Mouse (Mus musculus): Measurements from ENCODE around the gene Zfp512. TPM values are rescaled to one million over a fixed set of nuclear protein-coding genes. Genes with fewer than 3 reads are reported as not detected.
"Not testable (repeated sequence)": the region's sequence is repeated elsewhere in the genome, so short reads cannot be mapped to it uniquely, and the experiment has no call there.

The Zfp512 gene
- 33.9 and 35.9 TPM in 2 replicates for total RNA-seq (2014; fragmentation: Nextera tagmentation)
- total RNA-seq (2017), result 40.8 and 58.4 TPM in 2 replicates
- 9.0 and 12.4 TPM in 2 replicates for polyA plus RNA-seq (2012)

DNA sequence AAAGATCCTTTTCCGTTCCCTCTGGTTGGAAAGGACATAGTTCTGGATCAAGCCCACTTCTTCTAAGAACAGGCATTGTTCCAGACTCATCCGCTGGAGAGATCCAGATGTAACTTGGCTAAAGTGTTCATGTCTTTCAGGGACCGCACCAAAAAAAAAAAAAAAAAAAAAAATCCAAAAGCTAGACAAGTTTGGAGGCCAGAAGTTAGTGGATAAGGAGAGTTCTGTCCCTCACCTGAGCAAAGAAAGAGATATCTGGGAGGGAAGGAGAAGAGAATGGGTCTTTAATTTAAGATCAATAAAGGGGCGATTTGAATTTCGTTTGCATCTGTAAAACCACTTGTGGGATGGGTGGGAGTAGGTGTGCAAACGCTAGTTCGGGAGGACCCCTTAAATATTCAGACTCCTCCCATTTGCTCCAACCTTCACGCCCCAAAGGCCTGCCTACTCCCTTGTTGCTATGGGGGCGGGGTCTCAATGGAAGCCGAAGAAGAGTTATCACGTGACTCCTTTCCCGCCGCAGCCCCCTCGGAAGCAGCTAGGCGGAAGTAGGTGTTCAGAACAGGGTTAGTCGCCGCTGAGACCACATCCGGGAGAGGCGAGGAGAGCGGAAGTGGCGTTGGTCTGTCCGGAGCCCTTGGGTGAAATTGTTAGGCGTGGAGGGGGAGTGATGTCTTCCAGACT, at the start of gene Zfp512:
Zfp512 (plus strand) TSS at position 554 of the 684 bp plus-strand sequence.
- Histone ChIP-seq H3K36me3 (replicated peaks) (peaks cover 7% of the 10 kb centered on the region), H3K27me3 (ENCODE audit: insufficient read depth, low read length) (no peaks in the 10 kb centered on the region), H3K4me1 (ENCODE audit: insufficient read depth, low read depth, low read length) (peaks cover 22% of the 10 kb centered on the region), H3K9me3 (replicated peaks) (no peaks in the 10 kb centered on the region), H3K4me3 (ENCODE audit: low read depth, low read length) (peak within 1 kb of the TSS; percentile 69)
- ATAC-seq (ENCODE audit: extremely low read depth, insufficient number of reproducible peaks, low FRiP score, poor library complexity, severe bottlenecking) (peak; percentile 97), DNase-seq (ENCODE audit: low spot score) (peak; percentile 66)
- no peak for TF ChIP-seq GATA2 (IDR thresholded peaks at IDR 0.05; ENCODE audit: borderline replicate concordance, low read depth, low read length)
- no peak for TF ChIP-seq CTCF (IDR thresholded peaks at IDR 0.05; ENCODE audit: low read depth, low read length)
- no peak for TF ChIP-seq TAL1 (conservative IDR thresholded peaks at IDR 0.05; ENCODE audit: low read depth, low read length)
- TF ChIP-seq POLR2AphosphoS5 (IDR thresholded peaks at IDR 0.05; ENCODE audit: insufficient replicate concordance, low read depth, low read length), result no peak

DNA sequence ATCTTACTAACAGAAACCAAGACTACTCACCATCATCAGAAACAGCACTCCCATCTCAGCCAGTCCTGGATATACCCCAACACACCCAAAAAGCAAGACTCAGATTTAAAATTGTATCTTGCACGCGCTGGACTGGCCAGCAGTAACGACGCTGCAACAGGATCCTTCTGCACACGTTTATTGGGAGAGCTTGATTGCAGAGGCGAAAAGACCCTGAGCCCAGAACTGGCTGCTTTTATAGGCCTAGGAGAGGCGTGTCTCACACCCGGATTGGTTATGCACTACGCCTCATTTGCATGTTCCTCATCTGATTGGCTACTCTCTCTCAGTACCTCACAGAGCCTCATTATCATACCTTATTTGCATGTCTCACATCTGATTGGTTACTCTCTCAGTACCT, 17.5 kb upstream of the Zfp512 start:
- not testable (repeated sequence) for H3K27me3 ChIP-seq (ENCODE audit: insufficient read depth, low read length); H3K4me3 ChIP-seq (ENCODE audit: low read depth, low read length); H3K9me3 ChIP-seq (replicated peaks); ATAC-seq (ENCODE audit: extremely low read depth, insufficient number of reproducible peaks, low FRiP score, poor library complexity, severe bottlenecking); H3K4me1 ChIP-seq (ENCODE audit: insufficient read depth, low read depth, low read length); H3K36me3 ChIP-seq (replicated peaks); DNase-seq (ENCODE audit: low spot score)

DNA sequence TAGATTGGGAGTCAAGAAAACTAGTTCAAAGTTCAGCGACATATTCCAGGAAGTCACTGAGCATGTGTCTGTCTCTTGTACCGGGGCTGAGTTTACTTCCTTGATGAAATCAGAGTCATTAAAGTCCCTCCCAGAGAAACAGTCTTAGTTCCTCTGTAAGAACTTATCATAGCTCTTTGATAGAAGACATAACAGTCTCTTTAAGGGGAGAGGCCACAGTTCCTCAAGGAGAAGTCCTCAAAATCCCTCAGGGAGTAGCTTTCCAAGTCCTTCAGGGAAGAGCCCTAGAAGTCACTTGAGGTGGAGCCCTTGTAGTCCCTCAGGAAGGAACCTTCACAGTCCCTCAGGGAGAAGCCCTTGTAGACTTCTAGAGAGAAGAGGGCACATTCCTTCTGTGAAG, 895 bp upstream of the Zfp512 start:
- Histone ChIP-seq H3K36me3 (replicated peaks) (peaks cover 7% of the 10 kb centered on the region), H3K4me1 (ENCODE audit: insufficient read depth, low read depth, low read length) (peaks cover 22% of the 10 kb centered on the region), H3K4me3 (ENCODE audit: low read depth, low read length) (no peak overlapping the region), H3K9me3 (replicated peaks) (no peaks in the 10 kb centered on the region), H3K27me3 (ENCODE audit: insufficient read depth, low read length) (no peaks in the 10 kb centered on the region)
- TF ChIP-seq GATA2 (IDR thresholded peaks at IDR 0.05; ENCODE audit: borderline replicate concordance, low read depth, low read length) (no peak), CTCF (IDR thresholded peaks at IDR 0.05; ENCODE audit: low read depth, low read length) (no peak), POLR2AphosphoS5 (IDR thresholded peaks at IDR 0.05; ENCODE audit: insufficient replicate concordance, low read depth, low read length) (no peak)
- DNase-seq (ENCODE audit: low spot score), result no peak
- ATAC-seq (ENCODE audit: extremely low read depth, insufficient number of reproducible peaks, low FRiP score, poor library complexity, severe bottlenecking), result no peak

DNA sequence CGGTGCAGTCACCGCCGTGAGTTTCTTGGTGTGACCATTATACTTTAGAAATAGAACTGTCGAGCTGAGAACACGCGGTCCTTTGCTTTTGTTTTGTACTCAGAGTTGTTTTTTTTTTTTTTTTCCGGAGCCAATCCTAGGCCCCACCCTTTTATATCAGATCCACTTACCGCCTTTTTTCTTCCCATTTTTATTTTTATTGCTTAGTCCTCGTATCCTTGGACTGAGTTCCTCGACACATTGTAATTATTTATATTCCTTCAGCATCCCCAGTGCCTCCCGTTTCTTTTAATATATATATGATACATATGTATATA, 289 bp downstream of the Zfp512 start:
- DNase-seq (ENCODE audit: low spot score) (no peak), ATAC-seq (ENCODE audit: extremely low read depth, insufficient number of reproducible peaks, low FRiP score, poor library complexity, severe bottlenecking) (0 out of 2 replicates have a peak, but pooled peaks have one; percentile 8)
- Histone ChIP-seq H3K9me3 (replicated peaks) (no peaks in the 10 kb centered on the region), H3K4me3 (ENCODE audit: low read depth, low read length) (peak overlapping the region; percentile 69), H3K4me1 (ENCODE audit: insufficient read depth, low read depth, low read length) (peaks cover 22% of the 10 kb centered on the region), H3K27me3 (ENCODE audit: insufficient read depth, low read length) (no peaks in the 10 kb centered on the region), H3K36me3 (replicated peaks) (peaks cover 11% of the 10 kb centered on the region)
- no peak for TF ChIP-seq CTCF (IDR thresholded peaks at IDR 0.05; ENCODE audit: low read depth, low read length)
- TF ChIP-seq GATA1 (IDR thresholded peaks at IDR 0.05; ENCODE audit: borderline replicate concordance, low read length), result no peak
- no peak for TF ChIP-seq TAL1 (conservative IDR thresholded peaks at IDR 0.05; ENCODE audit: low read depth, low read length)
- TF ChIP-seq GATA2 (IDR thresholded peaks at IDR 0.05; ENCODE audit: borderline replicate concordance, low read depth, low read length), result no peak
- TF ChIP-seq POLR2AphosphoS5 (IDR thresholded peaks at IDR 0.05; ENCODE audit: insufficient replicate concordance, low read depth, low read length), result no peak

DNA sequence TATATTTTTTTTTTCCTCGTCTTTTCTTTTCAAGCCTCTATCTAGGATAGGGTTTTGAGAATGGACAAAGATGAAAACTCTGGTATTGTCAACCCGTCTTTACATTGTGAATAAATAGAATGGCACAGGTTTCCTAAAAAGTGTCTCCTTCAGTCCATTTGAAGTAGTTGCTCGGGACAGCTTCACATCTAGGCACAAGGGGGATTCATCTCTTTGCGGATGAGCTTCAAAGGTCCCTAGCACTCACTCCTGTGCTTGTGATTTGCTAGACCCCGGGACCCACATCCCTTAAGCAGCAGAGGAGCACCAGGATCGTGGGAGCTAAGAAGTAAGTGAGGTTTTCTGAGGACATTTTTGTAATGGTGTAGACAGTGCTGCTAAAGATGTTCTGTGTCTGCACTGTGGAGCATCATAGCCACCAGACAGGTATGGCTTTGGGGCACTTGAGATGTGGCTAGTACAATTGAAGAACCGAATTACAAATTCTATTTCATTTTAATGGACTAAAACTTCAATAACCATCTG, 717 bp downstream of the Zfp512 start:
- peak overlapping the region; percentile 69 for H3K4me3 ChIP-seq (ENCODE audit: low read depth, low read length)
- H3K4me1 ChIP-seq (ENCODE audit: insufficient read depth, low read depth, low read length), result peaks cover 22% of the 10 kb centered on the region
- no peak for ATAC-seq (ENCODE audit: extremely low read depth, insufficient number of reproducible peaks, low FRiP score, poor library complexity, severe bottlenecking)
- no peaks in the 10 kb centered on the region for H3K9me3 ChIP-seq (replicated peaks)
- TF ChIP-seq CTCF (IDR thresholded peaks at IDR 0.05; ENCODE audit: low read depth, low read length) (no peak), GATA2 (IDR thresholded peaks at IDR 0.05; ENCODE audit: borderline replicate concordance, low read depth, low read length) (no peak), GATA1 (IDR thresholded peaks at IDR 0.05; ENCODE audit: borderline replicate concordance, low read length) (no peak), POLR2AphosphoS5 (IDR thresholded peaks at IDR 0.05; ENCODE audit: insufficient replicate concordance, low read depth, low read length) (no peak), TAL1 (conservative IDR thresholded peaks at IDR 0.05; ENCODE audit: low read depth, low read length) (no peak)
- H3K36me3 ChIP-seq (replicated peaks), result peaks cover 12% of the 10 kb centered on the region
- H3K27me3 ChIP-seq (ENCODE audit: insufficient read depth, low read length), result no peaks in the 10 kb centered on the region
- DNase-seq (ENCODE audit: low spot score), result no peak

DNA sequence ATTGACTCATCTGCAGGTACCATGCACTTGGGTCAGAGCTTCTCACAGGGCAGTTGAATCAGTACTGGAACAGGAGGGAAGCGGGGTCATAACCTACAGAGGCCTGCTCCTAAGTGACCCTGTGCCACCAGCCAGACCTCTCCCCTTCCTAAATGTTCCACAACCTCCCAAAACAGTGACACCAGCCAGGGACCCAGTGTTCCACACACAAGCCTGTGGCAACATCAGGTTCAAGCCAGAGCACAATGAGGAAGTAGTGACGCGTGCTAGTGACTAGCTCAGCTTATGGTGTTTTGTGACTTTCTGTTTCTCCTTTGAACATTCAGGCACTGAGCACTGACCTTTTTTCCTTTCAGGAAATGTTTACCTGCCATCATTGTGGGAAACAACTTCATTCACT, 15.6 kb downstream of the Zfp512 start:
- Histone ChIP-seq H3K9me3 (replicated peaks) (peaks cover 4% of the 10 kb centered on the region), H3K4me1 (ENCODE audit: insufficient read depth, low read depth, low read length) (no peaks in the 10 kb centered on the region), H3K27me3 (ENCODE audit: insufficient read depth, low read length) (no peaks in the 10 kb centered on the region), H3K36me3 (replicated peaks) (peaks cover 80% of the 10 kb centered on the region), H3K4me3 (ENCODE audit: low read depth, low read length) (no peak overlapping the region)
- TF ChIP-seq TAL1 (conservative IDR thresholded peaks at IDR 0.05; ENCODE audit: low read depth, low read length), result no peak
- no peak for TF ChIP-seq GATA1 (IDR thresholded peaks at IDR 0.05; ENCODE audit: borderline replicate concordance, low read length)
- ATAC-seq (ENCODE audit: extremely low read depth, insufficient number of reproducible peaks, low FRiP score, poor library complexity, severe bottlenecking) (no peak), DNase-seq (ENCODE audit: low spot score) (no peak)

DNA sequence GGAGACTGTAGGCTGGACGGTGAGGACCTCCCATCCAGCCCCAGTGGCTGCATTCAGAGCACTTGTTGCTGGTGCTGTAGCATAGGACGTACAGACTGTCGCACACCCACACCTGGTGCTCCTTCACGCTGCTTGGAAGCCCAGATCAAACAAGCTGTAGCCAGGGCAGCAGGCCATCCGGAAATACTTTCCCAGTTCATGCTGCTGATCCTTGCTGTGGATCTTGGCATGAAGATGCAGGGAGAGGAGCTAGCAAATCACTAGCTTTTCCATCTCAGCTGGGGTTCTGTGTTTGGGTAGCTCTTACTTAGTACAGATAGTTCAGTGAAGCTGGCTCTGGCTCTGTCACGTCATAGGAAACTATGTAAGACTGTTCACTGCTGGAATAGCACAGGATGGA, 17.5 kb downstream of the Zfp512 start:
- DNase-seq (ENCODE audit: low spot score) (no peak), ATAC-seq (ENCODE audit: extremely low read depth, insufficient number of reproducible peaks, low FRiP score, poor library complexity, severe bottlenecking) (no peak)
- no peaks in the 10 kb centered on the region for H3K4me1 ChIP-seq (ENCODE audit: insufficient read depth, low read depth, low read length)
- peaks cover 94% of the 10 kb centered on the region for H3K36me3 ChIP-seq (replicated peaks)
- TF ChIP-seq TAL1 (conservative IDR thresholded peaks at IDR 0.05; ENCODE audit: low read depth, low read length) (no peak), GATA1 (IDR thresholded peaks at IDR 0.05; ENCODE audit: borderline replicate concordance, low read length) (no peak), POLR2AphosphoS5 (IDR thresholded peaks at IDR 0.05; ENCODE audit: insufficient replicate concordance, low read depth, low read length) (no peak), CTCF (IDR thresholded peaks at IDR 0.05; ENCODE audit: low read depth, low read length) (no peak), GATA2 (IDR thresholded peaks at IDR 0.05; ENCODE audit: borderline replicate concordance, low read depth, low read length) (no peak)
- no peaks in the 10 kb centered on the region for H3K27me3 ChIP-seq (ENCODE audit: insufficient read depth, low read length)
- H3K9me3 ChIP-seq (replicated peaks), result peaks cover 4% of the 10 kb centered on the region
- no peak overlapping the region for H3K4me3 ChIP-seq (ENCODE audit: low read depth, low read length)

Measured in G1E (cell line).